Mouse (Mus musculus): Measurements from ENCODE around the gene Slc35f6. TPM values are rescaled to one million over a fixed set of nuclear protein-coding genes. Genes with fewer than 3 reads are reported as not detected.
"Not testable (repeated sequence)": the region's sequence is repeated elsewhere in the genome, so short reads cannot be mapped to it uniquely, and the experiment has no call there.

Gene Slc35f6
- polyA plus RNA-seq, 1 experiment from 2014 or later = 29.5 TPM

- no peak for ATAC-seq
- H3K4me2 ChIP-seq (replicated peaks) = no peak overlapping the region
- H3K27ac ChIP-seq = no peak overlapping the region
- H3K36me3 ChIP-seq = peaks cover 3% of the 10 kb centered on the region; the same call in 1 of the 2 replicates
- H3K4me1 ChIP-seq (replicated peaks) = peaks cover 24% of the 10 kb centered on the region
- no peak overlapping the region for H3K9ac ChIP-seq (replicated peaks)
- no peaks in the 10 kb centered on the region for H3K27me3 ChIP-seq
- 91% methylated on average over 9 of the region's 9 CpGs for WGBS
- no peak overlapping the region for H3K4me3 ChIP-seq (replicated peaks)
- no peaks in the 10 kb centered on the region for H3K9me3 ChIP-seq
These were observed 17.6 kb downstream of the Slc35f6 start for GRCm38 (mm10) chr5:30665360-30665759.

GRCm38 (mm10) chr5:30665968-30666367, 18.2 kb downstream of the Slc35f6 start:
- Histone ChIP-seq H3K27me3 (no peaks in the 10 kb centered on the region), H3K9ac (replicated peaks) (peak overlapping the region; percentile 63), H3K9me3 (no peaks in the 10 kb centered on the region), H3K36me3 (peaks cover 3% of the 10 kb centered on the region; the same call in 1 of the 2 replicates), H3K4me1 (replicated peaks) (peaks cover 24% of the 10 kb centered on the region), H3K4me3 (replicated peaks) (peak overlapping the region; percentile 67), H3K27ac (no peak overlapping the region), H3K4me2 (replicated peaks) (peak overlapping the region; percentile 88)
- ATAC-seq = no peak
- 72% methylated on average over 6 of the region's 6 CpGs for WGBS

GRCm38 (mm10) chr5:30666391-30667195, 18.9 kb downstream of the Slc35f6 start, which contains the start of gene Cenpa:
TSS of gene Cenpa (plus strand) at chr5:30666777.
- Histone ChIP-seq H3K27ac (0 out of 2 replicates have a peak within 1 kb of the TSS, but pooled peaks have one; percentile 45), H3K9ac (replicated peaks) (peak within 1 kb of the TSS; percentile 83), H3K36me3 (peaks cover 3% of the 10 kb centered on the region; the same call in 1 of the 2 replicates), H3K4me2 (replicated peaks) (peak within 1 kb of the TSS; percentile 88), H3K27me3 (no peaks in the 10 kb centered on the region), H3K4me3 (replicated peaks) (peak within 1 kb of the TSS; percentile 67), H3K4me1 (replicated peaks) (peaks cover 24% of the 10 kb centered on the region), H3K9me3 (no peaks in the 10 kb centered on the region)
- under 1% methylated on average over 40 of the region's 40 CpGs for WGBS
- ATAC-seq = peak; percentile 96

DNA sequence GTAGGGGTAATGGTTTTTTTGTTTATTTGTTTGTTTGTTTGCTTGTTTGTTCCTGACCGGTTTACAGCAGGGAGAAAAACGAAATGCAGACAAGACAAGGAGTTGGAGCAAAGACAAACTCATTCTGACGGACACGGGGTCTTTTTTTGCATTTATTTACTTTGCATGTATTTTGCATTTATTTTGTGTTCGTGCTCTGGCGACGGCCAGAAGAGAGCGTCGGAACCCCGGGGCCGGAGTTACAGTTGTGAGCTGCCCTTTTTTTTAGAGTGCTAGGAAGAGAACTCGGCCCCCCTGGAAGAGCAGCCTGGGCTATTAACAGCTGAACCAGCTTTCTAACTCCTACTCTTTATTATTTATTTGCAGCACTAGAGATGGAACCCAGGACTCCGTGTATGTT, 19.5 kb downstream of the Slc35f6 start:
- Histone ChIP-seq H3K9ac (replicated peaks) (peak overlapping the region; percentile 83), H3K9me3 (no peaks in the 10 kb centered on the region), H3K4me3 (replicated peaks) (peak overlapping the region; percentile 67), H3K4me1 (replicated peaks) (peaks cover 24% of the 10 kb centered on the region), H3K27ac (no peak overlapping the region), H3K36me3 (peaks cover 7% of the 10 kb centered on the region), H3K4me2 (replicated peaks) (peak overlapping the region; percentile 88), H3K27me3 (no peaks in the 10 kb centered on the region)
- under 1% methylated on average over 13 of the region's 13 CpGs for WGBS
- ATAC-seq = no peak

GRCm38 (mm10) chr5:30667686-30668085, 20.0 kb downstream of the Slc35f6 start:
- no peak overlapping the region for H3K27ac ChIP-seq
- peak overlapping the region; percentile 83 for H3K9ac ChIP-seq (replicated peaks)
- no peaks in the 10 kb centered on the region for H3K27me3 ChIP-seq
- peak overlapping the region; percentile 67 for H3K4me3 ChIP-seq (replicated peaks)
- WGBS = 6% methylated on average over 3 of the region's 3 CpGs
- H3K36me3 ChIP-seq = peaks cover 11% of the 10 kb centered on the region
- H3K9me3 ChIP-seq = no peaks in the 10 kb centered on the region
- peaks cover 24% of the 10 kb centered on the region for H3K4me1 ChIP-seq (replicated peaks)
- no peak for ATAC-seq
- peak overlapping the region; percentile 88 for H3K4me2 ChIP-seq (replicated peaks)

- Histone ChIP-seq H3K36me3 (peaks cover 21% of the 10 kb centered on the region), H3K27ac (no peak overlapping the region), H3K27me3 (no peaks in the 10 kb centered on the region), H3K9me3 (no peaks in the 10 kb centered on the region), H3K9ac (replicated peaks) (0 out of 2 replicates have a peak overlapping the region, but pooled peaks have one; percentile 14), H3K4me2 (replicated peaks) (peak overlapping the region; percentile 88), H3K4me1 (replicated peaks) (peaks cover 24% of the 10 kb centered on the region), H3K4me3 (replicated peaks) (0 out of 2 replicates have a peak overlapping the region, but pooled peaks have one; percentile 67)
- 92% methylated on average over 9 of the region's 9 CpGs for WGBS
- no peak for ATAC-seq
These were observed 21.1 kb downstream of the Slc35f6 start for GRCm38 (mm10) chr5:30668637-30669495.

- Histone ChIP-seq H3K9me3 (no peaks in the 10 kb centered on the region), H3K4me2 (replicated peaks) (no peak overlapping the region), H3K36me3 (peaks cover 24% of the 10 kb centered on the region), H3K27ac (no peak overlapping the region), H3K9ac (replicated peaks) (0 out of 2 replicates have a peak overlapping the region, but pooled peaks have one; percentile 14), H3K4me3 (replicated peaks) (no peak overlapping the region), H3K4me1 (replicated peaks) (peaks cover 24% of the 10 kb centered on the region), H3K27me3 (no peaks in the 10 kb centered on the region)
- no peak for ATAC-seq
- WGBS = 87% methylated on average over 3 of the region's 3 CpGs
These were observed 21.7 kb downstream of the Slc35f6 start for GRCm38 (mm10) chr5:30669496-30669830.

- Histone ChIP-seq H3K27me3 (no peaks in the 10 kb centered on the region), H3K27ac (no peak overlapping the region), H3K36me3 (peaks cover 28% of the 10 kb centered on the region)
These were observed 22.4 kb downstream of the Slc35f6 start for GRCm38 (mm10) chr5:30670091-30670490.

GRCm38 (mm10) chr5:30674001-30674400, 26.3 kb downstream of the Slc35f6 start:
- Histone ChIP-seq H3K9ac (replicated peaks) (no peak overlapping the region), H3K27ac (no peak overlapping the region), H3K4me1 (replicated peaks) (0 out of 2 replicates have a peak, but pooled peaks cover 4% of the 10 kb centered on the region), H3K4me3 (replicated peaks) (no peak overlapping the region), H3K4me2 (replicated peaks) (no peak overlapping the region), H3K9me3 (no peaks in the 10 kb centered on the region), H3K27me3 (no peaks in the 10 kb centered on the region), H3K36me3 (peaks cover 34% of the 10 kb centered on the region)
- WGBS = 86% methylated on average over 7 of the region's 7 CpGs
- no peak for ATAC-seq

More at GRCm38 (mm10) chr5:30670091-30670490, 22.4 kb downstream of the Slc35f6 start:
- no peak overlapping the region for H3K9ac ChIP-seq (replicated peaks)
- H3K4me1 ChIP-seq (replicated peaks) = peaks cover 24% of the 10 kb centered on the region
- H3K4me2 ChIP-seq (replicated peaks) = no peak overlapping the region
- ATAC-seq = no peak
- 95% methylated on average over 7 of the region's 7 CpGs for WGBS
- H3K4me3 ChIP-seq (replicated peaks) = no peak overlapping the region
- no peaks in the 10 kb centered on the region for H3K9me3 ChIP-seq

DNA sequence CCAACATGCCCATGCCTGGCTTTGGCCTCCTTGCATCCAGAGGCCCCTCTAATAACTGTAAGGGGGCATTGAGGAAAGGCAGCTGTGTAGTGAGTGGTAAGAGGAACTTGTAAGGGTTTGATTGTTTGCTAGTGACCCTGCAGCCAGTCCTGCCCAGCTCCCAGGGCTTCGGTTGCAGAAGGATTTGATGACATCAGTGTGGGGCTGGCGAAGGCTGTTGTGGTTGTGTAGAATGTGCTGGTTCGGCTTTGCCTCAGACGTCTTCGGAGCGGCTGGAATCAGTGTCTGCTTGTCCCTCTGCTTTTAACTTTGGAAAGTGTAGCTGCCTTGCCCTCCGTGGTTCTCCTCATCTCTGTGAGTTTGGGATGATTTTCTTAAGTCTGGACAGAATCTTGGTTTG, 29.1 kb downstream of the Slc35f6 start:
- H3K4me3 ChIP-seq (replicated peaks) = no peak overlapping the region
- no peak for ATAC-seq
- 88% methylated on average over 7 of the region's 7 CpGs for WGBS

GRCm38 (mm10) chr5:30678069-30678468, 30.3 kb downstream of the Slc35f6 start:
- H3K4me1 ChIP-seq (replicated peaks); ATAC-seq; H3K9ac ChIP-seq (replicated peaks); H3K27me3 ChIP-seq; H3K27ac ChIP-seq; H3K9me3 ChIP-seq; H3K4me3 ChIP-seq (replicated peaks); H3K4me2 ChIP-seq (replicated peaks): not testable (repeated sequence)
- peaks cover 19% of the 10 kb centered on the region for H3K36me3 ChIP-seq
- 90% methylated on average over 3 of the region's 3 CpGs for WGBS

More for the DNA sequence above, 29.1 kb downstream of the Slc35f6 start:
- Histone ChIP-seq H3K4me1 (replicated peaks) (no peaks in the 10 kb centered on the region), H3K36me3 (peaks cover 32% of the 10 kb centered on the region), H3K27me3 (no peaks in the 10 kb centered on the region), H3K4me2 (replicated peaks) (no peak overlapping the region), H3K27ac (no peak overlapping the region), H3K9me3 (no peaks in the 10 kb centered on the region), H3K9ac (replicated peaks) (no peak overlapping the region)

Measured in midbrain, embryonic 13.5 days (tissue).